Mouse (Mus musculus): ENCODE results near the gene Gm21958.
A peak's percentile ranks its signal among the peaks of the same experiment; 100 is the strongest.
"Not testable (repeated sequence)": the region's sequence is repeated elsewhere in the genome, so short reads cannot be mapped to it uniquely, and the experiment has no call there.

Gm21958 gene

GRCm38 (mm10) chr3:54718947-54719346, 4.8 kb upstream of the Gm21958 start:
- DNase-seq = no peak

GRCm38 (mm10) chr3:54717348-54717747, 3.2 kb upstream of the Gm21958 start:
- no peak for DNase-seq

- DNase-seq = no peak
Observed at GRCm38 (mm10) chr3:54715461-54715860, 1.3 kb upstream of the Gm21958 start.

- no peak for DNase-seq
Observed at GRCm38 (mm10) chr3:54708972-54709371, 5.2 kb downstream of the Gm21958 start.

GRCm38 (mm10) chr3:54704106-54704505, 10.0 kb downstream of the Gm21958 start:
- not testable (repeated sequence) for DNase-seq

- no peak for DNase-seq
Observed at GRCm38 (mm10) chr3:54699759-54700301, 14.3 kb downstream of the Gm21958 start.

GRCm38 (mm10) chr3:54693056-54693415, 21.1 kb downstream of the Gm21958 start:
- DNase-seq = no peak

- DNase-seq = peak; percentile 89
Observed at GRCm38 (mm10) chr3:54692202-54693055, 21.7 kb downstream of the Gm21958 start, which contains the start of gene Supt20. TSS of gene Supt20 (plus strand) at chr3:54692807.

GRCm38 (mm10) chr3:54689091-54689490, 25.1 kb downstream of the Gm21958 start:
- no peak for DNase-seq

GRCm38 (mm10) chr3:54687245-54687644, 26.9 kb downstream of the Gm21958 start:
- DNase-seq = no peak

- DNase-seq = no peak
Observed at GRCm38 (mm10) chr3:54685202-54685601, 29.0 kb downstream of the Gm21958 start.

GRCm38 (mm10) chr3:54681310-54682204, 32.6 kb downstream of the Gm21958 start:
- DNase-seq = no peak

- DNase-seq = peak; percentile 16
Observed at GRCm38 (mm10) chr3:54676818-54677217, 37.3 kb downstream of the Gm21958 start.

- peak; percentile 55 for DNase-seq
Observed at GRCm38 (mm10) chr3:54672557-54673529, 41.3 kb downstream of the Gm21958 start.

GRCm38 (mm10) chr3:54672111-54672510, 42.0 kb downstream of the Gm21958 start:
- no peak for DNase-seq

- no peak for DNase-seq
Observed at GRCm38 (mm10) chr3:54669559-54669958, 44.6 kb downstream of the Gm21958 start.

- DNase-seq = no peak
Observed at GRCm38 (mm10) chr3:54668722-54669121, 45.4 kb downstream of the Gm21958 start.

GRCm38 (mm10) chr3:54668141-54668540, 46.0 kb downstream of the Gm21958 start:
- DNase-seq = no peak
